Mouse (Mus musculus) neural tube, embryonic 11.5 days (tissue): ENCODE data around the gene Card14. TPM values are rescaled to one million over a fixed set of nuclear protein-coding genes. Genes with fewer than 3 reads are reported as not detected.
"Not testable (repeated sequence)": the region's sequence is repeated elsewhere in the genome, so short reads cannot be mapped to it uniquely, and the experiment has no call there.

Experiments used
- ATAC-seq: fragments of 200-750 bp; cut with Nextera tagmentation; 2 replicates; pipeline ENCODE4 v1.8.0; 2017; ENCODE audit warnings: moderate number of reproducible peaks, mild to moderate bottlenecking, moderate TSS enrichment, moderate library complexity; ENCODE audit not compliant: insufficient read depth, low FRiP score, low TSS enrichment
- DNase-seq: peaks from one replicate; pipeline ENCODE4 v3.0.0-alpha.2; 2015; ENCODE audit warnings: low spot score
- H3K27ac ChIP-seq: fragments of 300-500 bp; sonication (generic); 2 replicates; pipeline ENCODE4 v1.5.1; 2014; ENCODE audit warnings: low read depth, mild to moderate bottlenecking, low read length
- H3K27me3 ChIP-seq: fragments of 300-500 bp; sonication (generic); 2 replicates; pipeline ENCODE4 v1.6.1; 2014; ENCODE audit warnings: mild to moderate bottlenecking, low read length, mixed read lengths; ENCODE audit not compliant: control insufficient read depth, insufficient read depth
- H3K36me3 ChIP-seq: fragments of 300-500 bp; sonication (generic); 2 replicates; pipeline ENCODE4 v1.6.1; 2014; ENCODE audit warnings: mild to moderate bottlenecking, low read length, moderate library complexity, mixed read lengths; ENCODE audit not compliant: control insufficient read depth, insufficient read depth
- H3K4me1 ChIP-seq: fragments of 300-500 bp; sonication (generic); 2 replicates; pipeline ENCODE4 v1.6.1; 2014; ENCODE audit warnings: low read length, mixed read lengths; ENCODE audit not compliant: control insufficient read depth, insufficient read depth
- H3K4me2 ChIP-seq: fragments of 300-500 bp; sonication (generic); 2 replicates; pipeline ENCODE4 v1.6.1; 2014; ENCODE audit warnings: low read depth, mild to moderate bottlenecking, moderate library complexity
- H3K4me3 ChIP-seq: fragments of 300-500 bp; sonication (generic); 2 replicates; pipeline ENCODE4 v1.5.1; 2014; ENCODE audit warnings: low read depth, low read length
- H3K9ac ChIP-seq: fragments of 300-500 bp; sonication (generic); 2 replicates; pipeline ENCODE4 v1.6.1; 2014; ENCODE audit warnings: mild to moderate bottlenecking, low read length
- H3K9me3 ChIP-seq: fragments of 300-500 bp; sonication (generic); 2 replicates; pipeline ENCODE4 v1.6.1; 2016; ENCODE audit warnings: low read length; ENCODE audit not compliant: control insufficient read depth
- WGBS: fragments of 180-500 bp; shearing (Covaris S2); extraction: QIAGEN DNeasy Blood & Tissue Kit; methylation state at CpG from one replicate; pipeline ENCODE4 v1.1.7; 2014; 5-methylcytosine and 5-hydroxymethylcytosine counted together
- polyA plus RNA-seq: library from polyadenylated mRNA; unstranded; fragments of >200 nt; fragmentation: Nextera tagmentation; extraction: Ambion mirVana; gene quantifications from 2 replicates; pipeline ENCODE4 v1.2.1, GENCODE M21; 2014

The Card14 gene
- polyA plus RNA-seq, 1 experiment from 2014 or later: not detected

- Histone ChIP-seq H3K27ac (no peak overlapping the region), H3K4me1 (no peaks in the 10 kb centered on the region), H3K27me3 (peaks cover 7% of the 10 kb centered on the region), H3K4me3 (no peak overlapping the region), H3K9ac (no peak overlapping the region), H3K36me3 (no peaks in the 10 kb centered on the region), H3K4me2 (no peak overlapping the region), H3K9me3 (no peaks in the 10 kb centered on the region)
- ATAC-seq (no peak), DNase-seq (no peak)
- WGBS: 76% methylated on average over 4 of the region's 4 CpGs
Observed at GRCm38 (mm10) chr11:119384904-119385303, 77.3 kb downstream of the Card14 start.

- no peak overlapping the region for H3K27ac ChIP-seq
- H3K36me3 ChIP-seq: no peaks in the 10 kb centered on the region
- no peak overlapping the region for H3K9ac ChIP-seq
- no peaks in the 10 kb centered on the region for H3K9me3 ChIP-seq
- H3K4me3 ChIP-seq: no peak overlapping the region
- peaks cover 21% of the 10 kb centered on the region for H3K27me3 ChIP-seq
- WGBS: 95% methylated on average over 5 of the region's 5 CpGs
- peaks cover 5% of the 10 kb centered on the region; the same call in 1 of the 2 replicates for H3K4me1 ChIP-seq
- no peak overlapping the region for H3K4me2 ChIP-seq
- no peak for DNase-seq
- no peak for ATAC-seq
Observed at GRCm38 (mm10) chr11:119386306-119386705, 78.7 kb downstream of the Card14 start.

GRCm38 (mm10) chr11:119387273-119387672 lies 79.7 kb downstream of the Card14 start:
- H3K9ac ChIP-seq: not testable (repeated sequence)

GRCm38 (mm10) chr11:119389851-119390270 lies 82.3 kb downstream of the Card14 start:
- H3K4me1 ChIP-seq: peaks cover 5% of the 10 kb centered on the region; the same call in 1 of the 2 replicates
- peak overlapping the region; percentile 84 for H3K4me2 ChIP-seq
- H3K9me3 ChIP-seq: no peaks in the 10 kb centered on the region
- peak overlapping the region; percentile 42 for H3K9ac ChIP-seq
- peak; percentile 78 for DNase-seq
- under 1% methylated on average over 35 of the region's 35 CpGs for WGBS
- peaks cover 48% of the 10 kb centered on the region for H3K27me3 ChIP-seq
- peak; percentile 35; the same call in 1 of the 2 replicates for ATAC-seq
- H3K36me3 ChIP-seq: no peaks in the 10 kb centered on the region
- 0 out of 2 replicates have a peak overlapping the region, but pooled peaks have one; percentile 4 for H3K27ac ChIP-seq
- H3K4me3 ChIP-seq: peak overlapping the region; percentile 62

More at GRCm38 (mm10) chr11:119387273-119387672, 79.7 kb downstream of the Card14 start:
- H3K4me3 ChIP-seq, H3K9me3 ChIP-seq, ATAC-seq, H3K36me3 ChIP-seq, DNase-seq, H3K27ac ChIP-seq, H3K4me1 ChIP-seq, H3K4me2 ChIP-seq: not testable (repeated sequence)
- peaks cover 31% of the 10 kb centered on the region for H3K27me3 ChIP-seq
- WGBS: 25% methylated on average over 3 of the region's 3 CpGs

GRCm38 (mm10) chr11:119390271-119391231 lies 83.0 kb downstream of the Card14 start:
- 0 out of 2 replicates have a peak overlapping the region, but pooled peaks have one; percentile 4 for H3K27ac ChIP-seq
- peak; percentile 53 for DNase-seq
- peaks cover 55% of the 10 kb centered on the region for H3K27me3 ChIP-seq
- H3K4me2 ChIP-seq: peak overlapping the region; percentile 84
- H3K4me1 ChIP-seq: peaks cover 5% of the 10 kb centered on the region; the same call in 1 of the 2 replicates
- no peaks in the 10 kb centered on the region for H3K36me3 ChIP-seq
- ATAC-seq: 0 out of 2 replicates have a peak, but pooled peaks have one; percentile 35
- 2% methylated on average over 50 of the region's 53 CpGs for WGBS
- peak overlapping the region; percentile 42 for H3K9ac ChIP-seq
- no peaks in the 10 kb centered on the region for H3K9me3 ChIP-seq
- H3K4me3 ChIP-seq: peak overlapping the region; percentile 62

GRCm38 (mm10) chr11:119391386-119392000 lies 83.9 kb downstream of the Card14 start:
- 36% methylated on average over 7 of the region's 7 CpGs for WGBS
- peaks cover 61% of the 10 kb centered on the region for H3K27me3 ChIP-seq
- H3K9me3 ChIP-seq: no peaks in the 10 kb centered on the region
- ATAC-seq: no peak
- H3K4me2 ChIP-seq: no peak overlapping the region
- no peak overlapping the region for H3K27ac ChIP-seq
- peaks cover 5% of the 10 kb centered on the region; the same call in 1 of the 2 replicates for H3K4me1 ChIP-seq
- no peak for DNase-seq
- H3K36me3 ChIP-seq: no peaks in the 10 kb centered on the region
- H3K4me3 ChIP-seq: no peak overlapping the region
- no peak overlapping the region for H3K9ac ChIP-seq

GRCm38 (mm10) chr11:119392001-119392614 lies 84.5 kb downstream of the Card14 start:
- 8% methylated on average over 12 of the region's 12 CpGs for WGBS
- no peak overlapping the region for H3K27ac ChIP-seq
- DNase-seq (no peak), ATAC-seq (no peak)
- H3K36me3 ChIP-seq: no peaks in the 10 kb centered on the region
- peak overlapping the region; percentile 51 for H3K4me2 ChIP-seq
- no peak overlapping the region for H3K4me3 ChIP-seq
- no peak overlapping the region for H3K9ac ChIP-seq
- H3K27me3 ChIP-seq: peaks cover 61% of the 10 kb centered on the region
- H3K9me3 ChIP-seq: no peaks in the 10 kb centered on the region
- peaks cover 5% of the 10 kb centered on the region; the same call in 1 of the 2 replicates for H3K4me1 ChIP-seq

GRCm38 (mm10) chr11:119392800-119393482 lies 85.4 kb downstream of the Card14 start, which contains the start of gene Rnf213:
TSS of gene Rnf213 (plus strand) at chr11:119393100.
- peaks cover 61% of the 10 kb centered on the region for H3K27me3 ChIP-seq
- DNase-seq (peak; percentile 58), ATAC-seq (peak; percentile 43; the same call in 1 of the 2 replicates)
- peaks cover 5% of the 10 kb centered on the region; the same call in 1 of the 2 replicates for H3K4me1 ChIP-seq
- WGBS: 2% methylated on average over 19 of the region's 19 CpGs
- H3K4me2 ChIP-seq: peak within 1 kb of the TSS; percentile 51
- no peaks in the 10 kb centered on the region for H3K36me3 ChIP-seq
- H3K9me3 ChIP-seq: no peaks in the 10 kb centered on the region
- no peak within 1 kb of the TSS for H3K27ac ChIP-seq
- peak within 1 kb of the TSS; percentile 31 for H3K4me3 ChIP-seq
- H3K9ac ChIP-seq: peak within 1 kb of the TSS; percentile 23
